Mouse (Mus musculus) liver, embryonic 15.5 days (tissue): ENCODE results near the gene Cux2. TPM values are rescaled to one million over a fixed set of nuclear protein-coding genes. Genes with fewer than 3 reads are reported as not detected.
A peak's percentile ranks its signal among the peaks of the same experiment; 100 is the strongest.
"Not testable (repeated sequence)": the region's sequence is repeated elsewhere in the genome, so short reads cannot be mapped to it uniquely, and the experiment has no call there.

ENCODE experiments used
- ATAC-seq: fragments of 200-750 bp; cut with Nextera tagmentation; 2 replicates; pipeline ENCODE4 v1.8.0; 2017; ENCODE audit warnings: moderate number of reproducible peaks, mild to moderate bottlenecking, moderate library complexity; ENCODE audit not compliant: insufficient read depth
- H3K27ac ChIP-seq: fragments of 300-500 bp; sonication (generic); replicated peaks from 2 replicates; pipeline ENCODE4 v1.5.1; 2015; ENCODE audit warnings: mild to moderate bottlenecking, inconsistent platforms
- H3K27me3 ChIP-seq: fragments of 300-500 bp; sonication (generic); 2 replicates; pipeline ENCODE4 v1.6.1; 2015; ENCODE audit warnings: mild to moderate bottlenecking, inconsistent platforms
- H3K36me3 ChIP-seq: fragments of 300-500 bp; sonication (generic); replicated peaks from 2 replicates; pipeline ENCODE4 v1.6.1; 2015; ENCODE audit warnings: moderate library complexity, mild to moderate bottlenecking, inconsistent platforms
- H3K4me1 ChIP-seq: fragments of 300-500 bp; sonication (generic); replicated peaks from 2 replicates; pipeline ENCODE4 v1.6.1; 2015; ENCODE audit warnings: inconsistent platforms
- H3K4me2 ChIP-seq: fragments of 300-500 bp; sonication (generic); 2 replicates; pipeline ENCODE4 v1.6.1; 2015; ENCODE audit warnings: moderate library complexity, mild to moderate bottlenecking, inconsistent platforms
- H3K4me3 ChIP-seq: fragments of 300-500 bp; sonication (generic); replicated peaks from 2 replicates; pipeline ENCODE4 v1.5.1; 2015; ENCODE audit warnings: mild to moderate bottlenecking, inconsistent platforms
- H3K9ac ChIP-seq: fragments of 300-500 bp; sonication (generic); 2 replicates; pipeline ENCODE4 v1.6.1; 2015; ENCODE audit warnings: moderate library complexity, mild to moderate bottlenecking, inconsistent platforms
- H3K9me3 ChIP-seq: fragments of 300-500 bp; sonication (generic); replicated peaks from 2 replicates; pipeline ENCODE4 v1.6.1; 2016; ENCODE audit warnings: inconsistent platforms
- WGBS: fragments of 180-500 bp; shearing (Covaris S2); methylation state at CpG from one replicate; pipeline ENCODE4 v1.1.7; 2015; ENCODE audit warnings: mixed read lengths; ENCODE audit not compliant: insufficient replicate concordance; 5-methylcytosine and 5-hydroxymethylcytosine counted together
- polyA plus RNA-seq: library from polyadenylated mRNA; unstranded; fragments of >200 nt; fragmentation: Nextera tagmentation; extraction: Ambion mirVana; gene quantifications from 2 replicates; pipeline ENCODE4 v1.2.1, GENCODE M21; 2015

Gene Cux2
- polyA plus RNA-seq, 1 experiment from 2014 or later: 1.8 TPM

- under 1% methylated on average over 17 of the region's 17 CpGs for WGBS
- Histone ChIP-seq H3K27me3 (peaks cover 40% of the 10 kb centered on the region), H3K4me2 (peak overlapping the region; percentile 91), H3K4me1 (peaks cover 49% of the 10 kb centered on the region), H3K27ac (peak overlapping the region; percentile 76), H3K4me3 (peak overlapping the region; percentile 84), H3K9ac (peak overlapping the region; percentile 72), H3K36me3 (peaks cover 8% of the 10 kb centered on the region; the same call in 1 of the 2 replicates), H3K9me3 (no peaks in the 10 kb centered on the region)
- ATAC-seq: peak; percentile 52
Observed at GRCm38 (mm10) chr5:121848035-121848519, 201.8 kb downstream of the Cux2 start.

DNA sequence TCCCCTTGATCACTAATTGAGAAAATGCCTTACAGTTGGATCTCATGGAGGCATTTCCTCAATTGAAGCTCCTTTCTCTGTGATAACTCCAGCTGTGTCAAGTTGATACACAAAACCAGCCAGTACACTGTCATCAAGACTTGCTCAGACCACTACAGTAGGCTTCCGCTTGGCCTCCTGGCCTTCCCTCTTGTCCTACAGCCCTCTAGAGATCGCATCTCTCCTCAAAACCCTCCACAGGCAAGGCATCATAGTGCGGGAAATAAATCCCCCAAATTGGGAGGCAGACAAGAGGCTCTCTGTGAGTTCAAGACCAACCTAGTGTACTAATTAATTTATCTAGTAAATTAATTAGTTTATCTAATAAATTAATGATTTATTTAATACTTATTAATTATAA lies 202.6 kb downstream of the Cux2 start:
- H3K36me3 ChIP-seq, H3K27ac ChIP-seq, H3K9ac ChIP-seq, H3K9me3 ChIP-seq, ATAC-seq, H3K4me2 ChIP-seq, H3K4me3 ChIP-seq: not testable (repeated sequence)
- H3K27me3 ChIP-seq: peaks cover 48% of the 10 kb centered on the region
- WGBS: 44% methylated on average over 3 of the region's 3 CpGs
- H3K4me1 ChIP-seq: peaks cover 53% of the 10 kb centered on the region

- H3K9ac ChIP-seq: no peak overlapping the region
- H3K9me3 ChIP-seq: no peaks in the 10 kb centered on the region
- H3K27me3 ChIP-seq: peaks cover 56% of the 10 kb centered on the region
- peaks cover 61% of the 10 kb centered on the region for H3K4me1 ChIP-seq
- ATAC-seq: no peak
- no peaks in the 10 kb centered on the region for H3K36me3 ChIP-seq
- H3K27ac ChIP-seq: no peak overlapping the region
- no peak overlapping the region for H3K4me3 ChIP-seq
- no peak overlapping the region for H3K4me2 ChIP-seq
- 66% methylated on average over 11 of the region's 11 CpGs for WGBS
Observed at GRCm38 (mm10) chr5:121846322-121846721, 203.6 kb downstream of the Cux2 start.

GRCm38 (mm10) chr5:121845361-121845760 lies 204.5 kb downstream of the Cux2 start:
- no peaks in the 10 kb centered on the region for H3K36me3 ChIP-seq
- ATAC-seq: no peak
- H3K4me2 ChIP-seq: no peak overlapping the region
- peaks cover 53% of the 10 kb centered on the region for H3K4me1 ChIP-seq
- peaks cover 56% of the 10 kb centered on the region for H3K27me3 ChIP-seq
- no peaks in the 10 kb centered on the region for H3K9me3 ChIP-seq
- H3K9ac ChIP-seq: no peak overlapping the region
- 14% methylated on average over 4 of the region's 4 CpGs for WGBS
- H3K27ac ChIP-seq: no peak overlapping the region
- no peak overlapping the region for H3K4me3 ChIP-seq

GRCm38 (mm10) chr5:121843138-121843905 lies 206.6 kb downstream of the Cux2 start:
- Histone ChIP-seq H3K27me3 (peaks cover 64% of the 10 kb centered on the region), H3K4me1 (peaks cover 48% of the 10 kb centered on the region), H3K9ac (peak overlapping the region; percentile 58; the same call in 1 of the 2 replicates), H3K27ac (no peak overlapping the region), H3K9me3 (no peaks in the 10 kb centered on the region), H3K4me3 (peak overlapping the region; percentile 61), H3K36me3 (no peaks in the 10 kb centered on the region), H3K4me2 (peak overlapping the region; percentile 90)
- 14% methylated on average over 17 of the region's 17 CpGs for WGBS
- ATAC-seq: no peak

DNA sequence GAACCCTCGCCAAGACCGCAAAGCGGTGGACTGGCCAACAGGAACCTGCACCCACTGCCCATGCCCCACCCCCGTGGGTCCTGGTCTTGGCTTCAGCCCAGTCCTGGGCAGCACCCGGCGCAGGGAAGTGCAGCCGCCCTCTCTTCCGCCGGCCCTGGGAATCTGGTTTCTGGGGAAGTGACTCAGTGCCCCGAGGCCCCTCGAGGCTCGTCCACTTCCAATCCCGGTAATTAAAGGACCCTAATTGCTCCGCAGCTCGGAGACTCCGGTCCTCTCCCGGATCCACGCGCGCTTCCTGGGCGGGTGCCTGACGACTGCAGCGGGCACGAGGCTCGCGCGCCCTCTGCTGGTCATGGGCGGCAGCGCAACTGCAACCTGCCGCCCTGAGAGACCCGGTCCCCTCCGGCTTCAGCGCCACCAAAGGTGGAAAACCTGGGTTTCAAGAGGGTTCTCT lies 207.2 kb downstream of the Cux2 start:
- 0% methylated on average over 33 of the region's 33 CpGs for WGBS
- Histone ChIP-seq H3K4me1 (peaks cover 48% of the 10 kb centered on the region), H3K9ac (peak overlapping the region; percentile 58), H3K36me3 (no peaks in the 10 kb centered on the region), H3K4me3 (peak overlapping the region; percentile 61), H3K27ac (peak overlapping the region; percentile 2; the same call in 1 of the 2 replicates), H3K4me2 (peak overlapping the region; percentile 90), H3K27me3 (peaks cover 70% of the 10 kb centered on the region), H3K9me3 (no peaks in the 10 kb centered on the region)
- peak; percentile 38 for ATAC-seq

DNA sequence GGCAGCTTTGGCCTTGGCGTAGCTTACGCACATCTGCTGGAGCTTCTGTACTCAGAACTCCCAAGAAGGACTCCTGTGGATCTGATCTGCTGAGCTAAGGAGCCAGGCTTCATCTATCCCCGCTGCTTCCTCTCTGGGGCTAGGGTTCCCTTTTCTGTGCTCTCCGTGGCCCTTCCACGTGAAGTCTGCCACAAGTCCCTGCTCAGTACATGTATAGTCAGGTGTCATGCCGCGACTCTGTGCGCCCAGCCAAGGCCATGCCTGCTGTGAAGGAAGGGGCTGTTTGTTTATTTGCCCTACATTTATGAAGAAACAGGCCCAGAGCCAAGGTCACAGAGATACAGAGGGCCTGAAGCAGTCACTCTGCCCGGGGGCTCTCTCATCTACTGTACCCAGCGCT lies 207.9 kb downstream of the Cux2 start:
- peaks cover 55% of the 10 kb centered on the region for H3K4me1 ChIP-seq
- H3K27ac ChIP-seq: peak overlapping the region; percentile 2; the same call in 1 of the 2 replicates
- peak overlapping the region; percentile 58; the same call in 1 of the 2 replicates for H3K9ac ChIP-seq
- H3K36me3 ChIP-seq: no peaks in the 10 kb centered on the region
- no peaks in the 10 kb centered on the region for H3K9me3 ChIP-seq
- peak overlapping the region; percentile 90 for H3K4me2 ChIP-seq
- H3K4me3 ChIP-seq: peak overlapping the region; percentile 61; the same call in 1 of the 2 replicates
- no peak for ATAC-seq
- 40% methylated on average over 10 of the region's 10 CpGs for WGBS
- peaks cover 77% of the 10 kb centered on the region for H3K27me3 ChIP-seq

DNA sequence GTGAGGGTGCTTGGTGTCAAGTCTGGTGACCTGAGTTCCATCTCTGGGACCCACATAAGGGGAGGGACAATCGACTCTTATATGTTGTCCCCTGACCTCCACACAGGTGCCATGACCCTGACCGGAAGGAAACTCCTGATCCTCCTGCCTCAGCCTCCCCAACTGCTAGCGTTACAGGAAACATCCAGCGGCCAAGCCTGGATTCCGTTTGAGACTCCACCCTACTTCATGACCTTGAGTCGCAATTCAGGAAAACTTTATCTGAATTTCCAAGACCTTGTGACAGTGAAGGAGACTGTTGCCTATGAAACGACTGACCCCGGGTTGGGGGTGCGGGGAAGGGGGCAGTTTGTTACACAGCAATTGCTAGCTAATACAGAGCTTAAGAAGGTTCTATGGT lies 208.4 kb downstream of the Cux2 start:
- no peak overlapping the region for H3K4me2 ChIP-seq
- peaks cover 59% of the 10 kb centered on the region for H3K4me1 ChIP-seq
- no peak for ATAC-seq
- no peaks in the 10 kb centered on the region for H3K9me3 ChIP-seq
- H3K4me3 ChIP-seq: no peak overlapping the region
- H3K9ac ChIP-seq: no peak overlapping the region
- 79% methylated on average over 9 of the region's 9 CpGs for WGBS
- no peak overlapping the region for H3K27ac ChIP-seq
- H3K27me3 ChIP-seq: peaks cover 77% of the 10 kb centered on the region
- H3K36me3 ChIP-seq: no peaks in the 10 kb centered on the region

DNA sequence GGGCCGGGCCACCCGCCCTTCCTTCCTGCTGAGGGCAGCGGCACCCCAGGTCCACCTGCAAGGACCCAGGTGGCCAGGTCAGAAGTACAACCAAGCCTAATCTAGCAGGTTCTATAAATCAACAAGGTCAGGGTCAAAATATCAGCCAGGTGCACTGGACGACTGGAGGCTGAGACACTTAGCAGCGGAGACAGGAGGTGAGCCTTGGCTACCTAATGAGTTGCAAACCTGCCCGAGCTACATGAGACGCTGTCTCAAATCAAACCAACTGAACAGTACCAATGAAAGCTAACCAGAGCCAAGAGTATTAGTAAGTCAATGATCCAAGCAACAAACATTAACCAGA lies 210.8 kb downstream of the Cux2 start:
- Histone ChIP-seq H3K9me3 (no peaks in the 10 kb centered on the region), H3K27me3 (peaks cover 55% of the 10 kb centered on the region), H3K4me2 (peak overlapping the region; percentile 99), H3K9ac (peak overlapping the region; percentile 62; the same call in 1 of the 2 replicates), H3K27ac (peak overlapping the region; percentile 89), H3K36me3 (no peaks in the 10 kb centered on the region), H3K4me3 (peak overlapping the region; percentile 83), H3K4me1 (peaks cover 79% of the 10 kb centered on the region)
- WGBS: 30% methylated on average over 7 of the region's 7 CpGs
- ATAC-seq: no peak

DNA sequence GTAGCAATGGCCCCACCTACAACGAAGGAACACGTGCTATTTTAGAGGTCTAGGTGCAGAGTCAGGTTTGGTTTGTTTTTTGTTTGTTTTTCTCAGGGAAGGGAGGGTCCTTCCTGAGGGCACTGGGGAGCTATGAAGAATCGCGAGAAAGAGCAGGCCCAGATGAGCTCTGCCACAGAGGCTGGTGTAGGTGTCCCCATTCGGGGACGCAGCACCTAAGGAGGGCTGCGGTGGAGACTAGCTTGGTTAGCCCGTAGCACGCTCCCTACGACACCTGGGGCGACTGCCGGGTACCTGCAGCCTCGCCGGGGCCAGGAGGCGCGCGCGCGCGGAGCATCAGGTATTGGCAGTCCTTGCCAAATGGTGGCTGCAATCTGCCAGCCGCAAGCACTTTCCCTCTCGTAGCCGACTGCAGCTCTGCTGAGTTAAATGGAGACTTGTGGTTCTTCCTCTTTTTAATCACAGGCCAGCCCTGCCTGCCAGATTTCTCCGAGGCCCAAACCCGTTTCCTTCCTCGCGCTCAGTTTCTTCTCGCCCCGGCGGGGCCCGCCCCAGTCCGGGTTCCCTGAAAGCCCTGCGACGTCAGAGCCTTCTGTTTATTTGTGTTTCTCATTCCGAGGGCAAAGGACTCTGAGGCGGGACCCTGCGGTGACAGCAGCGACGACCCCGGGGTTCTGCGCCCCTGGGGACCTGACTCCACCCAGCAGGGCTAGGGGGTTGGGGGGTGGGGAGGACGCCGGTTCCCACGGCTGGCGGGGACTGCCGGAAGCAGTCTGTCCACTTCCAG lies 211.4 kb downstream of the Cux2 start:
- Histone ChIP-seq H3K4me2 (peak overlapping the region; percentile 99), H3K9me3 (no peaks in the 10 kb centered on the region), H3K27me3 (peaks cover 49% of the 10 kb centered on the region), H3K4me1 (peaks cover 82% of the 10 kb centered on the region), H3K27ac (peak overlapping the region; percentile 89), H3K4me3 (peak overlapping the region; percentile 83), H3K9ac (peak overlapping the region; percentile 62), H3K36me3 (no peaks in the 10 kb centered on the region)
- ATAC-seq: no peak
- WGBS: 1% methylated on average over 46 of the region's 46 CpGs
